Mouse (Mus musculus) embryonic facial prominence, embryonic 14.5 days (tissue): ENCODE measurements around the gene Xrcc3. TPM values are rescaled to one million over a fixed set of nuclear protein-coding genes. Genes with fewer than 3 reads are reported as not detected.

ENCODE experiments used
- ATAC-seq: fragments of 200-750 bp; cut with Nextera tagmentation; 2 replicates; pipeline ENCODE4 v1.8.0; 2017; ENCODE audit warnings: low read depth, moderate number of reproducible peaks, moderate TSS enrichment
- DNase-seq: peaks from one replicate; pipeline ENCODE4 v3.0.0-alpha.2; 2015; ENCODE audit warnings: low spot score
- H3K27ac ChIP-seq: fragments of 300-500 bp; sonication (generic); replicated peaks from 2 replicates; pipeline ENCODE4 v1.5.1; 2014; ENCODE audit warnings: low read depth, mild to moderate bottlenecking, low read length, moderate library complexity
- H3K27me3 ChIP-seq: fragments of 300-500 bp; sonication (generic); replicated peaks from 2 replicates; pipeline ENCODE4 v1.6.1; 2014; ENCODE audit warnings: low read length; ENCODE audit not compliant: control insufficient read depth, insufficient read depth
- H3K36me3 ChIP-seq: fragments of 300-500 bp; sonication (generic); 2 replicates; pipeline ENCODE4 v1.6.1; 2014; ENCODE audit warnings: low read length, mixed read lengths; ENCODE audit not compliant: control insufficient read depth, insufficient read depth
- H3K4me1 ChIP-seq: fragments of 300-500 bp; sonication (generic); 2 replicates; pipeline ENCODE4 v1.6.1; 2014; ENCODE audit warnings: antibody characterized with exemption, low read length; ENCODE audit not compliant: control insufficient read depth, insufficient read depth
- H3K4me2 ChIP-seq: fragments of 300-500 bp; sonication (generic); 2 replicates; pipeline ENCODE4 v1.6.1; 2014; ENCODE audit warnings: low read depth, mild to moderate bottlenecking, low read length, moderate library complexity, mixed read lengths
- H3K4me3 ChIP-seq: fragments of 300-500 bp; sonication (generic); 2 replicates; pipeline ENCODE4 v1.5.1; 2014; ENCODE audit warnings: low read depth, mild to moderate bottlenecking, low read length
- H3K9ac ChIP-seq: fragments of 300-500 bp; sonication (generic); 2 replicates; pipeline ENCODE4 v1.6.1; 2014; ENCODE audit warnings: low read depth, mild to moderate bottlenecking, low read length, moderate library complexity, mixed read lengths
- H3K9me3 ChIP-seq: fragments of 300-500 bp; sonication (generic); 2 replicates; pipeline ENCODE4 v1.6.1; 2016; ENCODE audit warnings: low read length; ENCODE audit not compliant: control insufficient read depth
- WGBS: fragments of 180-500 bp; shearing (Covaris S2); extraction: QIAGEN DNeasy Blood & Tissue Kit; methylation state at CpG from one replicate; pipeline ENCODE4 v1.1.7; 2014; 5-methylcytosine and 5-hydroxymethylcytosine counted together
- polyA plus RNA-seq: library from polyadenylated mRNA; unstranded; fragments of >200 nt; fragmentation: Nextera tagmentation; extraction: Ambion mirVana; gene quantifications from 2 replicates; pipeline ENCODE4 v1.2.1, GENCODE M21; 2014

Xrcc3 gene
- polyA plus RNA-seq, 1 experiment from 2014 or later, result 8.5 TPM

DNA sequence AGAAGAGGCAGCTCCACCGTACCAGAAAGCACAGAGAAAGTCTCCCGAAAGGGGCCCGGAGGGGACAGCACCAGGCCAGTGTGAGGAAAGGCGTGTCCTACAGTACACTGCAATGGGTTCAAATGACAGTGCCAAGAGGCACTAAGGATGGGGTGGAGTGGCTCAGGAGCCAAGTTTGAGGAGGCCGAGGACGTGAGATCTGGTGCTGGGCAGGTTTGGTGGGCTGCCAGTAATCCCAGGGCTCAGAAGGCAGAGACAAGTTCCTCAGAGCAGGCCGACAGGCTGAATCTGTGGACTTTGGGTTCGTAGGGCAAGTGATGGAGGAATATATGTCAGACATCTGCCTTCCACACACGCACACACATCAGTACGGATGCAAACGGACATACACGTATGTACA, 1.1 kb downstream of the Xrcc3 start:
- no peak for DNase-seq
- H3K27me3 ChIP-seq, result no peaks in the 10 kb centered on the region
- H3K36me3 ChIP-seq, result peaks cover 20% of the 10 kb centered on the region
- no peaks in the 10 kb centered on the region for H3K9me3 ChIP-seq
- peaks cover 30% of the 10 kb centered on the region for H3K4me1 ChIP-seq
- peak overlapping the region; percentile 83 for H3K4me3 ChIP-seq
- WGBS, result 60% methylated on average over 12 of the region's 12 CpGs
- ATAC-seq, result no peak
- H3K27ac ChIP-seq, result no peak overlapping the region
- peak overlapping the region; percentile 72 for H3K9ac ChIP-seq
- peak overlapping the region; percentile 90 for H3K4me2 ChIP-seq

DNA sequence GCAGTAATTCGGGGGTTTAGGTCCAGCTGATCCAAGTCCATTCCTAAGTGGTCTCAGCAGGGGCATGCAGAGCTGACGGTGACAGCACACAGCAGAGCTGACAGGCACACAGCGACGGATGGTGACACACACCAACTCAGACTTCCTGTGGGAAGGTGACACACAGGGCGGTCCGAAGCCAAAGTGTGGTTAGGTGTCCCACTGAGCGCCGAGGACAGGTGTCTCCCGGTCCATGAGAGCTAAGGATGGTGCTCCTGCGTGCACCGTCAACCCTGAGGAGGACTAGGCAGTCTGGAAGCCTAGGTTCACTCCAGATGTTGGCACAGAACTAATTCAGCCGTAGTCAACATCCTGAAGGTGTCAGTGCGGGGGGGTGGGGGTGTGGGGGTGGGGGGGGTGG, 1.6 kb downstream of the Xrcc3 start:
- DNase-seq (no peak), ATAC-seq (no peak)
- Histone ChIP-seq H3K4me3 (no peak overlapping the region), H3K36me3 (peaks cover 23% of the 10 kb centered on the region), H3K4me1 (peaks cover 29% of the 10 kb centered on the region), H3K27me3 (no peaks in the 10 kb centered on the region), H3K4me2 (no peak overlapping the region), H3K9ac (no peak overlapping the region), H3K27ac (no peak overlapping the region), H3K9me3 (no peaks in the 10 kb centered on the region)
- 86% methylated on average over 11 of the region's 13 CpGs for WGBS

DNA sequence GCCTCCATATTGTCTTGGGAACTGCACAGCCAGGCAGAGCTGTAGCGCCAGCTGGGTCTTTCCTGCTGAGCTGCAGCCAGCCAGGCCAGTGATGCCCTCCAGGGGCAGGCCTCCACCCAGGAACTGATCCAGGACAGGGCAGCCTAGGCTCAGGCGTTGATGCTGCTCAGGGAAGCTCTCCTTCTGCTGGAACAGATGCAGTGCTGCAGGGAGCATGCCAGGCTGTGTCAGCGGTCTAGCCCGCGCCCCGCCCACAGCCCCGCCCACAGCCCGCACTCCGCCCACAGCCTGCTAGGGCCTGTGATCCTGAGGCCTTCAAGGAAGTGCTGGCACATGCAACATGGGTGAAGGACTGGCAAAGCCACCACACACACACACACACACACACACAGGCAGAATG, 3.9 kb downstream of the Xrcc3 start:
- peaks cover 46% of the 10 kb centered on the region for H3K36me3 ChIP-seq
- 5% methylated on average over 7 of the region's 9 CpGs for WGBS
- DNase-seq (peak; percentile 84), ATAC-seq (peak; percentile 48)
- H3K4me2 ChIP-seq, result peak overlapping the region; percentile 11; the same call in 1 of the 2 replicates
- H3K27me3 ChIP-seq, result no peaks in the 10 kb centered on the region
- H3K9ac ChIP-seq, result peak overlapping the region; percentile 35
- no peak overlapping the region for H3K4me3 ChIP-seq
- peaks cover 10% of the 10 kb centered on the region for H3K4me1 ChIP-seq
- H3K9me3 ChIP-seq, result no peaks in the 10 kb centered on the region
- H3K27ac ChIP-seq, result peak overlapping the region; percentile 52

DNA sequence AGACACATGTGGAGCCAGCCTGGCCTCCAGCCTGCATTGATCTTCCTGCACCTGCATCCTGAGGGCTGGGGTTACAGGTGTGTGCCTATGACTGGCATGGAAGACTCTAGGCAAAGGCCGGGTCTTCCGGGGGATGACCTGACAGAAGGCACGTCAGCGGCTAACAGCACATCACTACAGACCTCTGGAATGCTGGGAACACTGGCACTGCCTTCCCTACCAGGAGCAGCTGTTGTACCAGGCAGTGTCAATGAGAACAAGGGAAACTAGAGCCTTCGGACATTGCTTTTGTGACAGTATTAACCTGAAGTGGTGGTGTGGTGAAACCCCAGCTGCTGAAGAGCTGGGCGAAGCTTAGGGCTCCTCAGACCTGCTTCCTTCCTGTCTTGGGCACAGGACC, 4.9 kb downstream of the Xrcc3 start:
- Histone ChIP-seq H3K4me3 (no peak overlapping the region), H3K4me2 (no peak overlapping the region), H3K27me3 (no peaks in the 10 kb centered on the region), H3K9ac (peak overlapping the region; percentile 6; the same call in 1 of the 2 replicates), H3K27ac (no peak overlapping the region), H3K9me3 (no peaks in the 10 kb centered on the region), H3K36me3 (peaks cover 56% of the 10 kb centered on the region), H3K4me1 (peaks cover 9% of the 10 kb centered on the region)
- ATAC-seq, result no peak
- 81% methylated on average over 6 of the region's 6 CpGs for WGBS
- no peak for DNase-seq

DNA sequence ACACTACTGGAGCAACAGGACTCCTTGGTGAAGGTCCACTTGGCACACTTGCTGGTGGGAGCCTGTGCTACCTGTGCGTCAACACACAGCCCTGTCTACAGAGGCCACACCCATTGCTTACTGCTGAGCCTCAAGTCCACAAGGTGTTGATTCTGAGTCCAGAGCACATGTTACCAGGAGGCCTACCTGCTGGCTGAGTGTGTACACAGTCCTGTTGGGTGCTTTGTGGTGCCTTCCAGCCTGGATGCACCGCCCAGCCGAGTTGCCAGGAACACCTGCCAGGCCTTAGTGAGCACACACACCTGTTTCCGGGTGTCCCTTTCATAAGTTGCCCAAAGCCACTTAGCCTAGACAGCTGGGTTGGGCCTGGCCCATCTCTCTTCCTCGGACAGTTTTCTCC, 10.1 kb downstream of the Xrcc3 start:
- H3K4me2 ChIP-seq, result no peak overlapping the region
- ATAC-seq (no peak), DNase-seq (no peak)
- H3K27me3 ChIP-seq, result no peaks in the 10 kb centered on the region
- H3K27ac ChIP-seq, result no peak overlapping the region
- no peak overlapping the region for H3K4me3 ChIP-seq
- H3K36me3 ChIP-seq, result peaks cover 95% of the 10 kb centered on the region
- H3K9me3 ChIP-seq, result no peaks in the 10 kb centered on the region
- H3K9ac ChIP-seq, result no peak overlapping the region
- WGBS, result 89% methylated on average over 5 of the region's 5 CpGs
- no peaks in the 10 kb centered on the region for H3K4me1 ChIP-seq

DNA sequence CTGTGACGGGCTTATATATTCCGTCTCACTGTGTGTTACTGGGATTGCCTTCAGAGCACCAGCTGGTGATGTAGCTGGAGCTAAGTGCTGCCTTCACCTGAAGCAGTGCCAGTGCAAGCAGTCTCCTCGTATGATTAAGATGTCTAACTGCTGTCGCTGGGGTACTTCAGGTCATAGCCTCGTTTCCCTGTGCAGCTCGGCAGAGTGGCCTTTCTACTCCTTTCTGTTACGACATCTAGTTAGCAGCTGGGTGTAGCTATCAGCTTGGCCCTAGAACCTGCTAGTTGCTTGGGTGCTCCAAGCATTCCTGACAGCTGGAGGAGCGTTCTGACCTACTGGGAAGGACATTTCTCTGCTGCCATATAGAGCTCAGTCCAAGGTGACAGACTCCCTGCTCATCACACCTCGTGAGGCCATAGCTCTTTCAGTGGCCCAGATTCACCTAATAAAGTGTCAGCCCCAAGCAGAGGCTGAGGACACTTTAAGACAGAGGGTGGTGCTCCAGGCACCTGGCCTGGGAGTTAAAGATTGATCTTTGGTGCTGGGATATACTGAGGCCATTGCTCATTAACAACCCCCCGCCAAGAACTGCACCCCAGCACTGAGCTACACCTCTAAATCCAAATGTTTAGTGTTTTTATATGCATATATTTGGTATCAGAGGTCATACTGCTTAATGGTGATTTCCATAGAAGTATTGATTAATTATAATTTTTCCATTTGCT, 13.1 kb downstream of the Xrcc3 start:
- Histone ChIP-seq H3K27me3 (no peaks in the 10 kb centered on the region), H3K36me3 (peaks cover 93% of the 10 kb centered on the region), H3K9me3 (no peaks in the 10 kb centered on the region), H3K27ac (no peak overlapping the region), H3K4me1 (no peaks in the 10 kb centered on the region), H3K4me3 (no peak overlapping the region), H3K4me2 (no peak overlapping the region), H3K9ac (no peak overlapping the region)
- ATAC-seq, result no peak
- 87% methylated on average over 10 of the region's 10 CpGs for WGBS
- no peak for DNase-seq

DNA sequence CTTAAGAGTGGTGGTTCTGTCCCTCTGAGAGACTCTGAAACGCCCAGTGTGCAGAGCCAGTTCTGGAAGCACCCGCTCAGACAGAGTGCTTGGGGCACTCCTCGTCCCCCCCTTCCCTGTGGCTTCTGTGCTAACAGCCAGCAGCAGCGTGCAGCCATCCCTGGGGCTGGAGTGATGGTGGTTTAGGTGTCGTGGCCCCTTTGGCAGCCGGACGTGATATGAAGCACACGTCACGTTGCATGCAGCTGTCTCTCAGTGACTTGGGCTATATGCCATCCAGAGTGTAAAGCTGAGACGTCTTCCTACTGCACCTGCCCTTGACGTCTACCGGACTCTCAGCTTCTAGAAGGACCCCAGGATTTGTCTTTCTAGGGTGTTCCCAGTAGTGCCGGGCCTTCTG, 15.2 kb downstream of the Xrcc3 start:
- Histone ChIP-seq H3K4me3 (no peak overlapping the region), H3K9ac (no peak overlapping the region), H3K4me2 (no peak overlapping the region), H3K36me3 (peaks cover 93% of the 10 kb centered on the region), H3K27me3 (no peaks in the 10 kb centered on the region), H3K4me1 (no peaks in the 10 kb centered on the region), H3K9me3 (no peaks in the 10 kb centered on the region), H3K27ac (no peak overlapping the region)
- no peak for ATAC-seq
- no peak for DNase-seq
- 85% methylated on average over 13 of the region's 13 CpGs for WGBS

DNA sequence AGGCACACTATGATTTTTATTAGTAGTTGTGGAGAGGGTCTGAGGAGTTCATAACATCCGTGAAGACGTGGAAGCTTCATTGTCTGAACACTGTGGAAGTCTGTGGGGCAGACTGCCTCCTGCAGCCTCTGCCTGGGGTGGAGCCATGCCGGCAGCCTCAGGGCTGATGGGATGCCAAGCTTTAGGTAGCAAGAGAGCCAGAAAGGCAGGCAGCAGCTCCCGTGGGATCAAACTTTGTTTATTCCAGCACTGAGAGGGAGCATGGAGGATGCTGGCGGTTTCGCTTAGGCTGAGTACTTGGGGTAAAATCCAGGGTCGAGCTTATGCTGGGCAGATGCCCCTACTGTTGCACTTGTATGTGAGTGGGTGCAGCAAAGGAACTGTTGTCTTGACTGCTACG, 16.4 kb downstream of the Xrcc3 start:
- no peaks in the 10 kb centered on the region for H3K9me3 ChIP-seq
- WGBS, result 76% methylated on average over 8 of the region's 8 CpGs
- peaks cover 94% of the 10 kb centered on the region for H3K36me3 ChIP-seq
- H3K4me1 ChIP-seq, result no peaks in the 10 kb centered on the region
- ATAC-seq (no peak), DNase-seq (no peak)
- H3K4me2 ChIP-seq, result no peak overlapping the region
- H3K4me3 ChIP-seq, result no peak overlapping the region
- H3K27me3 ChIP-seq, result no peaks in the 10 kb centered on the region
- H3K27ac ChIP-seq, result no peak overlapping the region
- no peak overlapping the region for H3K9ac ChIP-seq
